Mouse (Mus musculus) olfactory bulb, adult 2 months (tissue): ENCODE results near the gene Zbtb34. TPM values are rescaled to one million over a fixed set of nuclear protein-coding genes. Genes with fewer than 3 reads are reported as not detected.
A peak's percentile ranks its signal among the peaks of the same experiment; 100 is the strongest.

Experiments
- H3K27ac ChIP-seq: fragments of 200-500 bp; 2 replicates; pipeline ENCODE4 v1.5.1; 2012; ENCODE audit warnings: low read depth, low read length; ENCODE audit not compliant: insufficient read depth
- H3K4me1 ChIP-seq: fragments of 200-500 bp; 2 replicates; pipeline ENCODE4 v1.6.1; 2012; ENCODE audit warnings: low read length; ENCODE audit not compliant: control insufficient read depth, insufficient read depth
- H3K4me3 ChIP-seq: fragments of 200-500 bp; 2 replicates; pipeline ENCODE4 v1.5.1; 2012; ENCODE audit warnings: mild to moderate bottlenecking, low read depth, low read length, moderate library complexity; ENCODE audit not compliant: insufficient read depth
- CTCF ChIP-seq: fragments of 200-500 bp; IDR thresholded peaks from 2 replicates; pipeline ENCODE4 v1.5.1; 2012; ENCODE audit warnings: low read depth, mild to moderate bottlenecking, low read length, moderate library complexity; ENCODE audit not compliant: insufficient read depth
- POLR2A ChIP-seq: fragments of 200-500 bp; IDR thresholded peaks from 2 replicates; pipeline ENCODE4 v1.6.1; 2012; ENCODE audit warnings: mild to moderate bottlenecking, low read depth, low read length, moderate library complexity; ENCODE audit not compliant: insufficient read depth
- WGBS: fragments of 180-500 bp; shearing (Covaris S2); methylation state at CpG from one replicate; pipeline ENCODE4 v1.1.7; 2018; 5-methylcytosine and 5-hydroxymethylcytosine counted together
- polyA plus RNA-seq: library from polyadenylated mRNA; stranded (reverse); fragments of >200 nt; gene quantifications from 2 replicates; pipeline ENCODE4 v1.2.4, GENCODE M21; 2012; ENCODE audit warnings: low replicate concordance; ENCODE audit not compliant: missing spikeins, insufficient read depth, insufficient read length

The Zbtb34 gene
- polyA plus RNA-seq, 1 experiment, result not detected

DNA sequence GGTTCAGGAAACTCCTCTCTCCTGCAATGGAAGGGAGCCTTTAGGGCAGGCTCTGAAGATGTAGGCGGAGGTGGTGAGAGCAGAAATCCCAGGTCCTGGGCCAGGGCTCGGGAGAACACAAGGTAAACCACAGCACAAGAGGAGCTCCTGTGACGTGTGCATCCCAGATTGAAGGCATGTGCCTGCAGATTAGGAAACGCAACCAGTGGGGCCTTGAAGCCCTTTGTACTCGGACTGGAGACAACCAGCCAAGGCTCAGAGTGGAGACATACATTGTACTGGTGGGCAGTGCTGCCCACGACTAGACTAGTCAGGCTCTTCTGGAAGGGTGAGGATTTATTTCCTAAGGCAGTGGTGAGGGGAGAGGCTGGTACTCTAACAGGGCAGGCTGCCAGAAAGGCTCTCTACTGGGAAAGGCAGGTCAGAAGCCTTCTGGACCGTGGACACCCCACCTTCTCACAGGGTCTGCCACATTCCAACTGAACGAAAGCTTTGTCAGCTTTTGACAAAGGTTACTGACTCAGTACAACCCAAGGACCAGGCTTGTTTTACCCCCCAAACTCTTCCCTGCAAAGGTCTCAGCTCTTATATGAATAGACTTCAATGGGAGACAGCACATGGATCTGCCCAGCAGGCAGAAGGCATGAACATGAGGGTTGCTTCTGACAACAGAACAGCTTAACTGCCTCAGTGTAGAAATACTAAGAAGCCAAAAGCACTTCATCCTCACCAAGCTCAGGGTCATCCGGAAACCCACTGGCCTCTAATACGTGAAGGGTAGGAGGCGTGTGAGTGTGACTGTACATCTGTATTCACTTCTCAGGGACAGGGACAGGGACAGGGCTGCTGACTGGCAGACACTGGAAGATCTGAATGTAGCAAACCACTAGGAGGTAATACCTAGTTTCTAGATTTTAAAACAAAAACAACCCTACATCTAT lies 20.2 kb upstream of the Zbtb34 start:
- Histone ChIP-seq H3K4me1 (peaks cover 61% of the 10 kb centered on the region), H3K27ac (no peak overlapping the region), H3K4me3 (no peak overlapping the region)
- TF ChIP-seq CTCF, result no peak
- TF ChIP-seq POLR2A, result no peak
- WGBS, result 80% methylated on average over 11 of the region's 11 CpGs

- no peak for TF ChIP-seq CTCF
- no peak for TF ChIP-seq POLR2A
- peak overlapping the region; percentile 94 for H3K27ac ChIP-seq
- H3K4me1 ChIP-seq, result peaks cover 51% of the 10 kb centered on the region
- WGBS, result 57% methylated on average over 22 of the region's 22 CpGs
- H3K4me3 ChIP-seq, result no peak overlapping the region
These were observed 18.2 kb upstream of the Zbtb34 start for GRCm38 (mm10) chr2:33449119-33449873.

- TF ChIP-seq CTCF (no peak), POLR2A (no peak)
- peaks cover 33% of the 10 kb centered on the region for H3K4me1 ChIP-seq
- no peak overlapping the region for H3K4me3 ChIP-seq
- 61% methylated on average over 1 of the region's 1 CpGs for WGBS
- H3K27ac ChIP-seq, result no peak overlapping the region
These were observed 15.7 kb upstream of the Zbtb34 start for GRCm38 (mm10) chr2:33446796-33447195.

DNA sequence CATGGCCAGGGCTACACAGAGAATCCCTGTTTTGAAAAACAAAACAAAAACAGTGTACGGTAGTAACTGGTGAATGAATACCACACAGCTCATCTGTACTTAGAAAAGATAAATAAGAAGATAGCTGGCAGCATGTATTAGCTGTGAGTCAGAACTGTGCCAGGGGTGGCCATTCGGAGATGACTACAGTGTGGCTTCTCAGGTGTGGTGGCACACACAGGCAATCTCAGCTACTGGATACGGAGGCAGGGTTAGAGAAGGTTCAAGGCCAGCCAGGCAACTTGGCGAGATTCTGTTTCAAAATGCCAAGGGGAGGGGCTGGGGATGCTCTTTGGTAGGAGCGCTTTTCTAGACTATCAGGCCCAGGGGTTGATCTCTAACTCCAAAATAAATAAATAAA lies 14.6 kb upstream of the Zbtb34 start:
- TF ChIP-seq CTCF (no peak), POLR2A (no peak)
- H3K4me3 ChIP-seq, result no peak overlapping the region
- H3K4me1 ChIP-seq, result peaks cover 30% of the 10 kb centered on the region
- WGBS, result 85% methylated on average over 5 of the region's 5 CpGs
- H3K27ac ChIP-seq, result no peak overlapping the region

- Histone ChIP-seq H3K4me1 (peaks cover 29% of the 10 kb centered on the region), H3K4me3 (no peak overlapping the region), H3K27ac (no peak overlapping the region)
- TF ChIP-seq POLR2A (no peak), CTCF (no peak)
These were observed 13.7 kb upstream of the Zbtb34 start for GRCm38 (mm10) chr2:33444862-33445261.

DNA sequence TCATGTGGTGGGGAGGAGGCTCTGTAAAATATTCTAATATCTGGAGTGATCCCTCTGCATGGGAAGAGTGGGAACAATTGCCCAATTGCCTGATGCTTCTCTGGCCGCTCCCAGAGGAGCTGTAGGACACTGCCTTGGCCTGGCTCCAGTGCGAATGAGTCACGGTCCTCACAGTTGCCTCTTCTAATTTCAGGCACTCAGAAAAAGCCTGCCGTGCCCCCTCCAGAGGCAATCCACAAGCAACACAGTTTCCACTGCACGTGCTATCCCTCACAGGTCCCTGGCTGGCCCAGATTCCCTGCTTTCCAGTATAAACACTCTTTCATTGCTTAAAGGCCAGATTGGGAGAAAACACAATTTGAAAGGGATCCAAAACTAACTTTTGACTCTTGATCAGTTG lies 13.2 kb upstream of the Zbtb34 start:
- 10% methylated on average over 5 of the region's 5 CpGs for WGBS
- no peak overlapping the region for H3K27ac ChIP-seq
- H3K4me1 ChIP-seq, result peaks cover 30% of the 10 kb centered on the region
- H3K4me3 ChIP-seq, result no peak overlapping the region
- TF ChIP-seq CTCF (0 out of 2 replicates have a peak, but pooled peaks have one; percentile 10), POLR2A (no peak)

- peaks cover 24% of the 10 kb centered on the region for H3K4me1 ChIP-seq
- TF ChIP-seq POLR2A (no peak), CTCF (no peak)
- H3K27ac ChIP-seq, result no peak overlapping the region
- H3K4me3 ChIP-seq, result no peak overlapping the region
- 42% methylated on average over 4 of the region's 4 CpGs for WGBS
These were observed 11.6 kb upstream of the Zbtb34 start for GRCm38 (mm10) chr2:33442701-33443100.

DNA sequence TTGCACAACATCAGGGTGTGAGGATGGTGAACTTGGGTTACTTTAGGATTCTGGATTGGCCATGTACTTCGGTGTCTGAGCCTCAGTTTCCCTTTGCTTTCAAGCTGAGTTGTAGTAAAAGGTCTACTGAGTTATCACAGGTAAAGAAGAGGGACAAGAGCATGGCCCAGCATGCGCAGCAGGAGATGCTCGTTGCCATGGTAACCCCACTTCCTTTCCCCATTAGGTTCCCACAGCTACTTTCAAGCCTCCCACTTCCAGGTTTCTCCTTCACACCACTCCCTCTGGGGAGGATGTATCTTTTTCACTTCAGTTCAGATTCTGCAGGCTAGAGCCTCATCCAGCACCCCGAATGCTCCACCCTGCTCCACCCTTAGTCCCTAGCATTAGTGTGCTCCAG lies 9.8 kb upstream of the Zbtb34 start:
- 21% methylated on average over 4 of the region's 4 CpGs for WGBS
- TF ChIP-seq POLR2A (no peak), CTCF (no peak)

GRCm38 (mm10) chr2:33439980-33440670 lies 9.0 kb upstream of the Zbtb34 start:
- H3K4me3 ChIP-seq, result no peak overlapping the region
- no peak overlapping the region for H3K27ac ChIP-seq
- TF ChIP-seq CTCF, result no peak
- no peak for TF ChIP-seq POLR2A
- peaks cover 26% of the 10 kb centered on the region for H3K4me1 ChIP-seq
- 53% methylated on average over 9 of the region's 9 CpGs for WGBS

More for the DNA sequence above, 9.8 kb upstream of the Zbtb34 start:
- H3K4me1 ChIP-seq, result peaks cover 21% of the 10 kb centered on the region
- no peak overlapping the region for H3K4me3 ChIP-seq
- H3K27ac ChIP-seq, result no peak overlapping the region

DNA sequence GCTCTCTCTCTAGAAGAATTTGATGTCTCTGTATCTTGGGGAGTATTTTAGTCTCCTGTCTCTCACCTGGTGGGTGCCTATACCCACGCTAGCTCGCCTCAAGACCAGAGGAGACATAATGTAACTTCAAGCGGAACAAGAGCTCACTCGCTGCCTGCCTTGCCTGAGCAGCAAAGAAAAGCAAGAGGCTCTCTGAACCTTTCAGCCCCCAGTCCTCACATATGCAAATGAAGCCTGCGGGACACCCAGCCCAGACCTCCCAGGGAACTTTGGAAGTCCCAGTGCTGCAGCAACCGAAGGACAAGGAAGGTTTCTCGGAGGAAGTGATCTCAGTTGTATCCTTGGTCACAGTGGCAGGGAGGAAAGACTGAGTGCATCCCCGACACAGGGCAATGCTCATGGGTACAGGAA lies 8.4 kb upstream of the Zbtb34 start:
- TF ChIP-seq CTCF (no peak), POLR2A (no peak)
- 57% methylated on average over 8 of the region's 8 CpGs for WGBS
- peaks cover 27% of the 10 kb centered on the region for H3K4me1 ChIP-seq
- no peak overlapping the region for H3K27ac ChIP-seq
- no peak overlapping the region for H3K4me3 ChIP-seq
